In the genomic region with DNA sequence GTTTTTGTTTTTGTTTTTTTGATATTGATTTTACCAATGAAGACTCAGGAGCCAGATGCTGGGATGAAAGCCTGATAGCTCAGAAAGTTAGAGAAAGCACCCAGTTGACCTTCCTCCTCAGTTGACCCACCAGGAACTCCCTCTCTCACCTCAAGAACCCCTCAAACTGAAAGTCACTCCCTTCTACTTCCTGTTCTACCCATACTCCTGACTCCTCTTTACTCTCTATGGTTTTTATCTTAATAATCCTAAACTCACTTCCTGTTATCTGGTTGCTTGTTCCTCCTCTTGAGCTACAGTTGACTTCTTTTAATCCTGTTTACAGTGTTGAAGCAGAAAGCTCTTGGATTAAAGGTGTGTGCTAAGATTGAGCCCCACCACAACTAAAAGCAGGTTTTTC, we compare ENCODE assay signal across 26 mouse cellular contexts. TPM values are rescaled to one million over a fixed set of nuclear protein-coding genes. Genes with fewer than 3 reads are reported as not detected.
DNase-seq lines count a peak whose midpoint lies in the region; ATAC-seq lines count a peak whose summit lies in the region.
"Had no signal": no experiment of that assay in that cellular context is flagged by ENCODE, and none has a peak within 500 bp of the region (broad histone marks: within the 10 kb centered on the region; RNA-seq: fewer than 3 reads in every experiment).

No protein-coding gene starts in this region.

- no peaks in the 10 kb centered on the region for H3K9me3 ChIP-seq in limb, embryonic 10.5 days (replicated peaks)
- H3K9me3 ChIP-seq: limb, embryonic 13.5 days; lung, embryonic 15.5 days had no signal

- no peak overlapping the region for H3K4me3 ChIP-seq in limb, embryonic 10.5 days
- H3K4me3 ChIP-seq: embryonic facial prominence, embryonic 13.5 days; limb, embryonic 13.5 days; lung, embryonic 15.5 days had no signal

- H3K27me3 ChIP-seq in splenic B cell, adult 2 months (ENCODE audit: control insufficient read depth, insufficient read depth, low read length, poor library complexity, severe bottlenecking): no peaks in the 10 kb centered on the region
- H3K27me3 ChIP-seq in limb, embryonic 10.5 days (ENCODE audit: low read depth, poor library complexity, severe bottlenecking): no peaks in the 10 kb centered on the region
- H3K27me3 ChIP-seq: embryonic facial prominence, embryonic 13.5 days; limb, embryonic 13.5 days; lung, embryonic 15.5 days had no signal

- H3K4me1 ChIP-seq in limb, embryonic 10.5 days: no peaks in the 10 kb centered on the region
- H3K4me1 ChIP-seq: embryonic facial prominence, embryonic 13.5 days; limb, embryonic 13.5 days; lung, embryonic 15.5 days had no signal

- DNase-seq in CD4-positive helper T cell, adult 2 months (ENCODE audit: low read depth, low spot score): peak; percentile 15
- peak; percentile 41 for DNase-seq in MEL-GATA-1-ER (ENCODE audit: extremely low read depth, low read depth)
- peak; percentile 21 for DNase-seq in induced T-regulatory cell, adult 2 months (ENCODE audit: low read depth)
- DNase-seq in splenic B cell, adult 2 months (ENCODE audit: low read depth, low spot score): peak; percentile 18
- no peak for DNase-seq in limb, embryonic 10.5 days (ENCODE audit: low spot score)
- DNase-seq in kidney, adult 11 months: no peak
- DNase-seq: adrenal gland, postnatal 10 days; B cell, adult 2 months; cerebellum, adult 9-10 months; cerebellum, postnatal 36 days; gastrocnemius, postnatal 10 days; heart, postnatal 14 days; kidney, adult 9 months; kidney, postnatal 14 days; layer of hippocampus, adult 9-11 months; lung, postnatal 4 days; midbrain, embryonic 14.5 days; right cerebral cortex, postnatal 4 days had no signal

- H3K27ac ChIP-seq in limb, embryonic 10.5 days: no peak overlapping the region
- H3K27ac ChIP-seq: embryonic facial prominence, embryonic 13.5 days; limb, embryonic 13.5 days; lung, embryonic 15.5 days had no signal

- no peak; the same call in 1 of the 2 replicates for ATAC-seq in monocyte, adult 5-6 weeks (replicated peaks; ENCODE audit: insufficient number of reproducible peaks, low FRiP score, low TSS enrichment, poor library complexity, severe bottlenecking)
- ATAC-seq: forebrain, embryonic 16.5 days; hindbrain, embryonic 16.5 days; intestine, embryonic 16.5 days had no signal

- H3K36me3 ChIP-seq in splenic B cell, adult 2 months (ENCODE audit: control insufficient read depth, insufficient read depth, low read length, poor library complexity, severe bottlenecking): no peaks in the 10 kb centered on the region
- no peaks in the 10 kb centered on the region for H3K36me3 ChIP-seq in limb, embryonic 10.5 days
- H3K36me3 ChIP-seq: embryonic facial prominence, embryonic 13.5 days; limb, embryonic 13.5 days; lung, embryonic 15.5 days had no signal

RNA-seq across cellular contexts. Expression of a gene that starts 12.3 kb away (rescaled TPM):
- polyA plus RNA-seq in limb, embryonic 10.5 days (2016; fragmentation: Nextera tagmentation; extraction: Ambion mirVana): 0.33 and 0.99 TPM in 2 replicates
- 2.7 to 6.4 TPM (median 3.0 TPM) in 3 replicates for total RNA-seq in monocyte, adult 5-6 weeks (2017)
- polyA plus RNA-seq: forebrain, embryonic 16.5 days; midbrain, embryonic 14.5 days; neural tube, embryonic 11.5 days had no signal

Comparison
In these comparisons a context has a peak if more than half of its experiments do, and no peak if none do; other contexts are left out.
1. DNase-seq: peak in CD4-positive helper T cell, adult 2 months (single experiment), MEL-GATA-1-ER (single experiment), induced T-regulatory cell, adult 2 months (single experiment) and splenic B cell, adult 2 months (single experiment); none in limb, embryonic 10.5 days (single experiment) and kidney, adult 11 months (single experiment).